Mouse (Mus musculus) forebrain, embryonic 12.5 days (tissue): ENCODE measurements around the gene Gm20449. TPM values are rescaled to one million over a fixed set of nuclear protein-coding genes. Genes with fewer than 3 reads are reported as not detected.
"Not testable (repeated sequence)": the region's sequence is repeated elsewhere in the genome, so short reads cannot be mapped to it uniquely, and the experiment has no call there.

Experiments used
- ATAC-seq: fragments of 200-750 bp; cut with Nextera tagmentation; 2 replicates; pipeline ENCODE4 v1.8.0; 2017; ENCODE audit warnings: moderate TSS enrichment; ENCODE audit not compliant: low FRiP score
- H3K27ac ChIP-seq: fragments of 300-500 bp; sonication (generic); 2 replicates; pipeline ENCODE4 v1.5.1; 2016; ENCODE audit warnings: mild to moderate bottlenecking
- H3K27me3 ChIP-seq: fragments of 300-500 bp; sonication (generic); 2 replicates; pipeline ENCODE4 v1.6.1; 2016; ENCODE audit warnings: mild to moderate bottlenecking
- H3K36me3 ChIP-seq: fragments of 300-500 bp; sonication (generic); replicated peaks from 2 replicates; pipeline ENCODE4 v1.6.1; 2016; ENCODE audit warnings: mild to moderate bottlenecking
- H3K4me1 ChIP-seq: fragments of 300-500 bp; sonication (generic); 2 replicates; pipeline ENCODE4 v1.6.1; 2016
- H3K4me2 ChIP-seq: fragments of 300-500 bp; sonication (generic); 2 replicates; pipeline ENCODE4 v1.6.1; 2016; ENCODE audit warnings: mild to moderate bottlenecking, moderate library complexity
- H3K4me3 ChIP-seq: fragments of 300-500 bp; sonication (generic); replicated peaks from 2 replicates; pipeline ENCODE4 v1.5.1; 2016; ENCODE audit warnings: mild to moderate bottlenecking
- H3K9ac ChIP-seq: fragments of 300-500 bp; sonication (generic); 2 replicates; pipeline ENCODE4 v1.6.1; 2016; ENCODE audit warnings: mild to moderate bottlenecking
- H3K9me3 ChIP-seq: fragments of 300-500 bp; sonication (generic); 2 replicates; pipeline ENCODE4 v1.6.1; 2016
- WGBS: fragments of 180-500 bp; shearing (Covaris S2); methylation state at CpG from one replicate; pipeline ENCODE4 v1.1.7; 2016; 5-methylcytosine and 5-hydroxymethylcytosine counted together
- polyA plus RNA-seq: library from polyadenylated mRNA; unstranded; fragments of >200 nt; fragmentation: Nextera tagmentation; extraction: Ambion mirVana; gene quantifications from 2 replicates; pipeline ENCODE4 v1.2.1, GENCODE M21; 2016

Gene Gm20449
- not detected in 2 replicates for polyA plus RNA-seq

GRCm38 (mm10) chr7:41499389-41500049, at the start of gene Gm20449, which contains the start of gene AW146154:
Gene Gm20449 (minus strand): TSS chr7:41499417.
Gene AW146154 (minus strand): TSS chr7:41499890.
- Histone ChIP-seq H3K4me1 (no peaks in the 10 kb centered on the region), H3K4me3 (peak within 1 kb of the TSS; percentile 64), H3K27me3 (no peaks in the 10 kb centered on the region), H3K27ac (0 out of 2 replicates have a peak within 1 kb of the TSS, but pooled peaks have one; percentile 19), H3K9ac (peak within 1 kb of the TSS; percentile 49), H3K9me3 (peaks cover 3% of the 10 kb centered on the region; the same call in 1 of the 2 replicates), H3K36me3 (peaks cover 7% of the 10 kb centered on the region; the same call in 1 of the 2 replicates), H3K4me2 (peak within 1 kb of the TSS; percentile 64)
- WGBS: under 1% methylated on average over 18 of the region's 18 CpGs
- peak; percentile 98 for ATAC-seq

- no peak for ATAC-seq
- Histone ChIP-seq H3K27me3 (no peaks in the 10 kb centered on the region), H3K9me3 (peaks cover 9% of the 10 kb centered on the region; the same call in 1 of the 2 replicates), H3K27ac (no peak overlapping the region), H3K4me3 (no peak overlapping the region), H3K9ac (no peak overlapping the region), H3K4me2 (no peak overlapping the region), H3K36me3 (no peaks in the 10 kb centered on the region), H3K4me1 (no peaks in the 10 kb centered on the region)
- 85% methylated on average over 3 of the region's 3 CpGs for WGBS
Measured at GRCm38 (mm10) chr7:41512672-41513071, 13.5 kb upstream of the Gm20449 start.

- H3K36me3 ChIP-seq: no peaks in the 10 kb centered on the region
- H3K9me3 ChIP-seq: peaks cover 12% of the 10 kb centered on the region; the same call in 1 of the 2 replicates
- no peaks in the 10 kb centered on the region for H3K4me1 ChIP-seq
- no peak overlapping the region for H3K9ac ChIP-seq
- no peaks in the 10 kb centered on the region for H3K27me3 ChIP-seq
- no peak overlapping the region for H3K4me2 ChIP-seq
- 32% methylated on average over 1 of the region's 1 CpGs for WGBS
- no peak overlapping the region for H3K4me3 ChIP-seq
- ATAC-seq: no peak
- H3K27ac ChIP-seq: no peak overlapping the region
Measured at GRCm38 (mm10) chr7:41512207-41512606, 13.0 kb upstream of the Gm20449 start.

- Histone ChIP-seq H3K27me3 (no peaks in the 10 kb centered on the region), H3K9me3 (0 out of 2 replicates have a peak, but pooled peaks cover 5% of the 10 kb centered on the region), H3K4me3 (no peak overlapping the region), H3K9ac (no peak overlapping the region), H3K4me1 (no peaks in the 10 kb centered on the region), H3K27ac (no peak overlapping the region), H3K36me3 (no peaks in the 10 kb centered on the region), H3K4me2 (no peak overlapping the region)
- no peak for ATAC-seq
- 57% methylated on average over 1 of the region's 1 CpGs for WGBS
Measured at GRCm38 (mm10) chr7:41502402-41502801, 3.2 kb upstream of the Gm20449 start.

GRCm38 (mm10) chr7:41500151-41500934, 1.1 kb upstream of the Gm20449 start:
- peak overlapping the region; percentile 64 for H3K4me3 ChIP-seq
- peak overlapping the region; percentile 22 for H3K9ac ChIP-seq
- WGBS: 22% methylated on average over 22 of the region's 22 CpGs
- H3K36me3 ChIP-seq: 0 out of 2 replicates have a peak, but pooled peaks cover 3% of the 10 kb centered on the region
- H3K27me3 ChIP-seq: no peaks in the 10 kb centered on the region
- peak; percentile 21; the same call in 1 of the 2 replicates for ATAC-seq
- 0 out of 2 replicates have a peak, but pooled peaks cover 3% of the 10 kb centered on the region for H3K9me3 ChIP-seq
- no peaks in the 10 kb centered on the region for H3K4me1 ChIP-seq
- no peak overlapping the region for H3K27ac ChIP-seq
- H3K4me2 ChIP-seq: peak overlapping the region; percentile 64

- Histone ChIP-seq H3K9ac (peak overlapping the region; percentile 49), H3K4me2 (peak overlapping the region; percentile 64), H3K4me3 (peak overlapping the region; percentile 64), H3K27ac (0 out of 2 replicates have a peak overlapping the region, but pooled peaks have one; percentile 19)
- not testable (repeated sequence) for H3K4me1 ChIP-seq, H3K36me3 ChIP-seq, ATAC-seq, H3K9me3 ChIP-seq, H3K27me3 ChIP-seq
- WGBS: 0% methylated on average over 6 of the region's 6 CpGs
Measured at GRCm38 (mm10) chr7:41499018-41499388, 214 bp downstream of the Gm20449 start.

- not testable (repeated sequence) for H3K4me1 ChIP-seq, H3K36me3 ChIP-seq, H3K9ac ChIP-seq, H3K9me3 ChIP-seq, H3K27ac ChIP-seq, H3K27me3 ChIP-seq, ATAC-seq
- peak overlapping the region; percentile 64 for H3K4me2 ChIP-seq
- peak overlapping the region; percentile 64 for H3K4me3 ChIP-seq
- WGBS: 77% methylated on average over 4 of the region's 4 CpGs
Measured at GRCm38 (mm10) chr7:41498464-41498863, 753 bp downstream of the Gm20449 start.

- Histone ChIP-seq H3K9ac (no peak overlapping the region), H3K9me3 (peaks cover 8% of the 10 kb centered on the region; the same call in 1 of the 2 replicates), H3K4me2 (no peak overlapping the region), H3K36me3 (peaks cover 10% of the 10 kb centered on the region; the same call in 1 of the 2 replicates), H3K4me3 (no peak overlapping the region), H3K27ac (no peak overlapping the region), H3K4me1 (no peaks in the 10 kb centered on the region), H3K27me3 (no peaks in the 10 kb centered on the region)
- WGBS: 96% methylated on average over 2 of the region's 2 CpGs
- ATAC-seq: no peak
Measured at GRCm38 (mm10) chr7:41497871-41498270, 1.3 kb downstream of the Gm20449 start.

- no peak overlapping the region for H3K4me3 ChIP-seq
- 9% methylated on average over 10 of the region's 10 CpGs for WGBS
- no peak for ATAC-seq
- H3K27ac ChIP-seq: no peak overlapping the region
- no peaks in the 10 kb centered on the region for H3K36me3 ChIP-seq
- H3K9ac ChIP-seq: no peak overlapping the region
- no peak overlapping the region for H3K4me2 ChIP-seq
- H3K27me3 ChIP-seq: no peaks in the 10 kb centered on the region
- H3K9me3 ChIP-seq: 0 out of 2 replicates have a peak, but pooled peaks cover 7% of the 10 kb centered on the region
- H3K4me1 ChIP-seq: no peaks in the 10 kb centered on the region
Measured at GRCm38 (mm10) chr7:41451864-41452263, 47.4 kb downstream of the Gm20449 start.

- not testable (repeated sequence) for H3K9me3 ChIP-seq, H3K4me2 ChIP-seq, ATAC-seq, H3K4me3 ChIP-seq, H3K36me3 ChIP-seq, H3K27ac ChIP-seq, H3K4me1 ChIP-seq, H3K27me3 ChIP-seq, H3K9ac ChIP-seq
- WGBS: 74% methylated on average over 1 of the region's 1 CpGs
Measured at GRCm38 (mm10) chr7:41448596-41448995, 50.6 kb downstream of the Gm20449 start, which contains the start of gene Vmn2r57. Gene Vmn2r57 (minus strand): TSS chr7:41448696.

- Histone ChIP-seq H3K4me1 (no peaks in the 10 kb centered on the region), H3K27ac (no peak overlapping the region), H3K9ac (no peak overlapping the region), H3K27me3 (no peaks in the 10 kb centered on the region), H3K4me2 (peak overlapping the region; percentile 54), H3K9me3 (no peaks in the 10 kb centered on the region), H3K4me3 (peak overlapping the region; percentile 54), H3K36me3 (no peaks in the 10 kb centered on the region)
- 69% methylated on average over 4 of the region's 4 CpGs for WGBS
- ATAC-seq: no peak
Measured at GRCm38 (mm10) chr7:41394130-41394529, 105.1 kb downstream of the Gm20449 start.
